17 mouse cellular contexts compared by ENCODE assay signal in genomic region chr3:34869911-34870310, GRCm38 (mm10).
A peak's percentile ranks its signal among the peaks of the same experiment; 100 is the strongest.
DNase-seq lines count a peak whose midpoint lies in the region; ATAC-seq lines count a peak whose summit lies in the region.
"Had no signal": no experiment of that assay in that cellular context is flagged by ENCODE, and none has a peak within 500 bp of the region (broad histone marks: within the 10 kb centered on the region; RNA-seq: fewer than 3 reads in every experiment).

No protein-coding gene starts in this region.

- H3K9me3 ChIP-seq in forebrain, embryonic 15.5 days = no peaks in the 10 kb centered on the region
- no peaks in the 10 kb centered on the region for H3K9me3 ChIP-seq in forebrain, embryonic 16.5 days (ENCODE audit: control insufficient read depth, low read length)
- H3K9me3 ChIP-seq: heart, embryonic 12.5 days; hindbrain, embryonic 10.5 days; intestine, embryonic 15.5 days had no signal

- DNase-seq in cerebellum, postnatal 10 days = peak; percentile 58 to 73
- no peak for DNase-seq in cerebellum, adult 9-10 months
- DNase-seq in left cerebral cortex, postnatal 4 days = peak; percentile 27
- DNase-seq in left cerebral cortex, adult 8-10 months (ENCODE audit: low spot score in 2 of 2) = no peak
- DNase-seq in gonadal fat pad, adult 2 months (ENCODE audit: low read depth) = peak; percentile 81
- DNase-seq: adrenal gland, postnatal 10 days; B cell, adult 2 months; cerebellum, adult 11 months; cerebellum, adult 9-11 months; kidney, adult 18-20 months had no signal

- H3K36me3 ChIP-seq in forebrain, embryonic 15.5 days = no peaks in the 10 kb centered on the region
- no peaks in the 10 kb centered on the region for H3K36me3 ChIP-seq in forebrain, embryonic 16.5 days (ENCODE audit: control insufficient read depth, insufficient read depth)
- H3K36me3 ChIP-seq: G1E; heart, embryonic 12.5 days; hindbrain, embryonic 10.5 days; intestine, embryonic 15.5 days had no signal

- no peak overlapping the region for H3K27ac ChIP-seq in forebrain, embryonic 15.5 days (replicated peaks)
- H3K27ac ChIP-seq in forebrain, embryonic 16.5 days (ENCODE audit: low read length) = no peak overlapping the region
- H3K27ac ChIP-seq: intestine, embryonic 15.5 days had no signal

- intact Hi-C loops in left cerebral cortex, postnatal 4 days (cut with DNase I) = no loop called here

- H3K9ac ChIP-seq in forebrain, embryonic 15.5 days (replicated peaks) = no peak overlapping the region
- H3K9ac ChIP-seq in forebrain, embryonic 16.5 days (replicated peaks; ENCODE audit: low read depth, low read length) = no peak overlapping the region
- H3K9ac ChIP-seq: heart, embryonic 12.5 days; intestine, embryonic 15.5 days had no signal

- WGBS in forebrain, embryonic 15.5 days = 91% methylated on average over 6 of the region's 6 CpGs
- whole genome bisulfite sequencing in forebrain, embryonic 16.5 days = 96% methylated on average over 6 of the region's 6 CpGs

- no peak overlapping the region for H3K4me3 ChIP-seq in forebrain, embryonic 15.5 days
- no peak overlapping the region for H3K4me3 ChIP-seq in forebrain, embryonic 16.5 days (replicated peaks; ENCODE audit: low read length)
- H3K4me3 ChIP-seq: heart, embryonic 12.5 days; hindbrain, embryonic 10.5 days; intestine, embryonic 15.5 days had no signal

- H3K4me1 ChIP-seq in forebrain, embryonic 15.5 days = peaks cover 7% of the 10 kb centered on the region
- peaks cover 6% of the 10 kb centered on the region; the same call in 1 of the 2 replicates for H3K4me1 ChIP-seq in forebrain, embryonic 16.5 days (replicated peaks; ENCODE audit: control insufficient read depth, insufficient read depth, low read length)

- ATAC-seq in forebrain, embryonic 15.5 days (replicated peaks) = 0 out of 2 replicates have a peak, but pooled peaks have one; percentile 46
- no peak for ATAC-seq in forebrain, embryonic 16.5 days
- ATAC-seq: CD4-positive, CD25-positive, alpha-beta regulatory T cell, adult 4 months had no signal

- H3K27me3 ChIP-seq in forebrain, embryonic 15.5 days = no peaks in the 10 kb centered on the region
- no peaks in the 10 kb centered on the region for H3K27me3 ChIP-seq in forebrain, embryonic 16.5 days (replicated peaks; ENCODE audit: control insufficient read depth, insufficient read depth, low read length)
- H3K27me3 ChIP-seq: heart, embryonic 12.5 days; intestine, embryonic 15.5 days had no signal

- no peak overlapping the region for H3K4me2 ChIP-seq in forebrain, embryonic 15.5 days (replicated peaks)
- no peak overlapping the region for H3K4me2 ChIP-seq in forebrain, embryonic 16.5 days (ENCODE audit: low read length)
- H3K4me2 ChIP-seq: heart, embryonic 12.5 days; intestine, embryonic 15.5 days had no signal

Comparison
In these comparisons a context has a peak if more than half of its experiments do, and no peak if none do; other contexts are left out.
1. DNase-seq: peak in cerebellum, postnatal 10 days (2 of 2), left cerebral cortex, postnatal 4 days (single experiment) and gonadal fat pad, adult 2 months (single experiment); none in cerebellum, adult 9-10 months (single experiment) and left cerebral cortex, adult 8-10 months (0 of 2).